Mouse (Mus musculus) thymus, adult 2 months (tissue): ENCODE results near the gene Stxbp4.

Experiments
- CTCF ChIP-seq: fragments of 200-500 bp; IDR thresholded peaks from 2 replicates; pipeline ENCODE4 v1.5.1; 2012; ENCODE audit warnings: mild to moderate bottlenecking, control low read depth, low read length, moderate library complexity, borderline replicate concordance; ENCODE audit not compliant: control insufficient read depth, poor library complexity, insufficient read depth; ENCODE audit errors: extremely low read depth
- POLR2A ChIP-seq: fragments of 200-500 bp; IDR thresholded peaks from 2 replicates; pipeline ENCODE4 v1.6.1; 2012; ENCODE audit warnings: mild to moderate bottlenecking, low read length, control low read depth, moderate library complexity; ENCODE audit not compliant: control insufficient read depth, poor library complexity, insufficient read depth; ENCODE audit errors: extremely low read depth

- TF ChIP-seq CTCF (no peak), POLR2A (no peak)
These were observed 26.6 kb upstream of the Stxbp4 start for GRCm38 (mm10) chr11:90664345-90664986.
